Mouse (Mus musculus) urinary bladder, adult 18-20 months (tissue): ENCODE results near the gene Pip5k1b.

Experiments
- DNase-seq, 2 experiments: peaks; one replicate each; pipeline ENCODE4 v3.0.0; 2022; ENCODE audit warnings: low spot score in 2 of 2, mixed read lengths in 2 of 2

Pip5k1b gene

GRCm38 (mm10) chr19:24416975-24417658, 138.6 kb downstream of the Pip5k1b start:
- no peak for DNase-seq

DNA sequence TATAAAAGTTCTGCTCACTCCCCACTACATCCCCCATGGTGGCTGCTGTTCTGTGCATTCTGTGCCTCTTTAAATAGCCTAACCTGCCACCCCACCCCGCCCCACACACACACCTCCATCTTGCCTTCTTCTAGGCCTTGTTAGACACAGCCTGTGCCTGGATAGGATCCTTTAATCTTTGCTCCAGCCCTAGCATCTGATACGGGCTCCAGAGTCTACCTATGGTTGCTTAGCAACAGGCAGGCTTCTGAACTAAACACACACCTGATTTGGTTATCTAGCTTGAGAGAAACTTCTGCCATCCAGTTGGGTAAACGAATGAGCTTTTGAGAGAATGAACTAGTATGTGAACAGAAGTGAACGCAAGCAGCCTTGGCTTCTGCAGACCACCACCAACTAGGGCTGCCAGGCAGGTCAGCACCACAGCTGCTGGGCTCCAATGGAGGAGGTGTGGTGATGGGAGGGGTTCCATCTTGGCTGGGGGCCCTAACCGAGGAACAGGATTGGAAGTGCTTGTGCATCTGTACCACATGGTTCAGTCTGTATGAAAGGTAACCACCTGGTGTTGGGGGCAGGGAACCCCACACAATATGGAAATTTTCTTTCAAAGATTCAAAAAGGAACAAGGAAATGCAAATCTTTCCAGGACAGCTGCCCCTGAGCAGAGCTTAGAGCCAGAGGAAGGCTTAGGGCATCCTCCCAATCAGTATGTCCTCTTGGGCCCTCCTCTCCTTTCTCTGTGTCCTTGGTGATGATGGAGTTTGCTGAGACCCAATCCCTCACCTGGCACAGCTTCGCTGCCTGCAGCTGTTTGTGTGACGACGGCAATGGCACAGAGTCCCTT, 139.7 kb downstream of the Pip5k1b start:
- DNase-seq: no peak

DNA sequence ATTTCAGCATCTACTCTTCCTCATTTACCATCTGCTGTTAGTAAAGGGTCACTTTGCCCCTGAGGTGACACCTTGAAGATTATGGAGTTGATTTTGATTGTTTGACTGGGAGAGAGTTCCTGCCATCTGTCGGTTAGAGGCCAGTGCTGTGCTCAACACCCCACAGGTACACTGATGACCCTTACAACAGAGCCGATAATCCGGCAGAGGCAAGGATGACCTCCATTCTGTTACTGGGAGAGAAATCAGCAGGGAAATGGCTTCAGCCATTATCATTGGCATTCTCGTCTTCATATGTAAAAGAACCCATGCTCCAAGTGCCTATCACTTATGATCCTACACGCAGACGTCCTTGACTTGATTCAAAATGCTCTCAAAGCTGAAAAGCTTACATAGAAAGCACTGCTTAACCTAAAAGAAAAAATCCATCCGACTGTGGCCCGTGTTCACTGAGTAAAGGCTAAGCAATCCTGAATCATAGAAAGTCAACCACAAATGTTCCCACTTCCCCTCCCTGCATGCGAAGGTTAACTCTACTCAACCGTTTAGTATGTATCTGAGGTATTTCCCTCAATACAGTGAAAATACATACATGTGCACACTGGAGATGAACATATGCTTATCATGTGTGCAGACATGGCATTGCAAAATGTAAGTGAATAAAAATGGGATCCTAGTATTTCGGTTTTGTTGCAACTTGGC, 146.7 kb downstream of the Pip5k1b start:
- no peak for DNase-seq

GRCm38 (mm10) chr19:24404716-24405115, 151.0 kb downstream of the Pip5k1b start:
- DNase-seq: no peak

DNA sequence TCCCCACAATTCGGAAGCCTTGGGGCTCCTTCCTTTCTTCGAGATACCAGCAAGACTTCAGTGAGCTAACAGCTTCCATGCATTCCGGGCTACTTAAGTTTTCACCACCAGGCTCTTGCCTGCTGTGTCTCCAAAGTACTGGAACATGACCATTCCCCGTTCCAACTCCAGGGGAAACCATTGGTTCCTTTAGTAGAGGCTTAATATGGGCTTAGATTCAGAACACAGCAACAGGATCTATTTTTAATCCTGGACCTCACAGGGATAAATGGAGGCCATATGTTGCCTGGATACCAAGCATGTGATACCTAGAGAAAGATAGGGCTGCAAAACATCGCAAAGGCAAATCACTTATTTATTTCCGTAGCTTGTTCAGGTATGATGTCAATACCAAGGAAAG, 152.4 kb downstream of the Pip5k1b start:
- DNase-seq: no peak

DNA sequence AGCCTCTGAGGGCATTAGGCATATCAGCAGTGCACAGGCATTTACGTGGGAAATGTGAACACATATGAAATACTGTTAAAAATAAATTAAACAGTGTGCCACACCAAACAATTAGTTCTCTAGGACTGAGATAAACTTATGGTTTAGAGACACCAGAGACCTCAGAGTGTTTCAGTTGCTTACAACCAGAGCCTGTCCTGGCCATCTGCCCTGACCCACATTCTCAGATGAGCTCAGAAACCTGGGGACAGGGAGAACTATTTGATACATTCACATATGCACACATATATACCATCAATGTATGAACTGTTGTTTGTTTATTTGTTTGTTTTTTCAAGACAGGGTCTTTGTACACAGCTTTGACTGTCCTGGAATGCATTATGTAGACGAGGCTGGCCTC, 161.8 kb downstream of the Pip5k1b start:
- DNase-seq: no peak

DNA sequence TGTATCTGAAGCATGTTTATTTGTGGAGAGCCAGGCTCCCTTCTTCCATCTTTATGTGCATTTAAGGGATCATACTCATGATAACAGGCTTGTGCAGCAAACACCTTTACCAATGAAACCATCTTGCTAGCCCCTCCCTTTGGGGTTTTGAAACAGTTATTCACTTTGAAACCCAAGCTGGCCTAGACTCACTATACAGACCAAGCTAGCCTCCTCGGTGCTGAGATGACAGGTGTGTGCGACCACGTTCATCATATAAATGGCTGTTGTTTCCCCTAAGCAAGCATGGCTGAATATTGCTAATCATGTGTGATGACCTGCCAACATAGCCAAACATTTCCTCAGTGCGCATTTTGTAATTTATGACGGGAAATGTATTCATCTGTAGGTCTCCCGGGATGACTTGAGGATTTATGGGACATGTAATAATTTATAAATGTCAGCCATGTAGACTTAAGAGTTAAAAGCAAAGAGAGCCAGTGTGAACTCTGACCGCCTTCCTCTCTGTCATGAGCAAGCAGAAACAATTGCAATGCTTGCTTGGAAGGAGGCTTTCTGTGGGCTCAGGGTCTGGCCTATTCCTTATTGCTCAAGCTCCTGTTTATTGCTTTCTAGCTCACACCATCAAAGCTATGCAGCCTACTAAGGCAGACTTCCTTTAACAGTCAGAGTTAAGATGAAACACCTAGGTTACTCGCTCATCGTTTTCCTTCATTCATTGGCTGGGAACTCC, 164.0 kb downstream of the Pip5k1b start:
- DNase-seq: no peak

DNA sequence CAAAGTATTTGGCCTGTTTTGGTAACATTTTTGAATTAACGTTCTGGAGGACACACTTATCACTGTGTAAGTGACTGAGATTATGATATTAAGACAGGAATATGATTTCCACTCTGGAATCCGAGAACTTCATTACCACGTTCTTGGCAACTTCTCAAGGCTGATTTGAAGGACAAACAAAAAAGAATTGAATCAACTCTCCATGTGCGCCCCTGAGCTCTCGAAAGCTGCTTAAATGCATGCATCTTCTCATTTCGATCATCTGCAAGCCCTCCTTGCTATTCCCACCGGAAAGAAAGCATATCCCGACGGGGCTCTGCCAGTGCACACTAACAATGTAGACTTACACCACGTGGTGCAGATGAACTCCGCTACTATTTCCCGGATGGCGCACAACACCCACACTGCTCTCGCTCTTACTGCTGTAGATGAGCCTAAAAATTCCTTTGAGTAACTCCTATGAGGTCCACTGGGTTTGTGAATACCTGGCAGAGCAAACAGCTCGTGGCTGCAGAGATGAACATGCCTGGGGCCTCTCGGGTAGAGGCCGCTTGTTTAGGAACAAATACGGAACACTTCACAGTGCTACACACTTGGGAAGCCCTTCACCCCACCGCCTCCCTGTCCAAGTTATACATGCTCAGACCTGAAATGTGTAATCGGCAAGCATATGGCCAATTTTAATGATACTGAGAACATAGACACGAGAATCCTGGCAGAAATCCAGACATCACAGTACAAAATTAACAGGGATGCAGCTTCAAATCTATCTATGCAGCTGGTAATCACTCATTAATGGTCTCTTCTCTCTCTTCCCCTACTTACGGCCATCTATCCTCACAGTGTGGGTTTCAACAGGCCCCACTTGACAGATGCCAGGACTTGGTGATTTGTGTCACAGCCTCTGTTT, 168.5 kb downstream of the Pip5k1b start:
- DNase-seq: no peak

DNA sequence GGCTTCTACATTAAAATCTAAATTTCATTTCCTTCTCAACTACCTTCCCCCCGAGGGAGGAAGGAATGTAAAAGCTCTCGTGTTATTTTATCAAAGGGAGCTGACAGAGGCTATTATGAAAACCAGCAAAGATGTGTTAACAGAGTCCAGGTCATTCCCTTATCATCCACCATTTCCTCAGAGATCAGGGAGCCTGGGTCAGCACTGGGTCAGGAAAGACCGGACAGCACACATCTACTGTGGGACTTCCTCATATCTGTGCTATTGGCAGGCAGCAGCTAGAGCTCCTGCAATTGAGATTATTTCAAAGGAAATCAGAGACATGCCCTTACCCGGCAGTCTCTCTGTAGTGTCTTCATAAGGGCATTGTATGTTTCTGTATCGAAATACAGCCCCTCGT, 177.2 kb downstream of the Pip5k1b start:
- DNase-seq: no peak

GRCm38 (mm10) chr19:24371763-24372640, 183.7 kb downstream of the Pip5k1b start:
- DNase-seq: no peak

DNA sequence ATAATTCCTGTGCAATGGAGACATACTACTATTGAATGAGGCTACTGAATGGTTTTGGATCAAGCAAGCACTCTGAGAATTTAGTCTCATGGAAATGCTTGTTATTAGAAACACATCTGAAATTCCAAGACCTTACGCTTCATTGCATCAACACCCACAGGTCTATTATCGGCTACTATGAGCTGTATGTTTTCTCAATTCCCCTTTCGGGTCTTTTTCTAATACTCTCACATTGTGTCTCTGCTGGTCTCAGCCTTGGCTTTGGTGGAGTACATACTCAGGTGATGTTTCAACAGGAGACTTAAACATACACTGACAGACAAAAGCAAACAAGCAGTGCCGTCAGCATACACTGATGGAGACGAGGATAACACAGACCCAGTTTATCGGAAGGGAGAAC, 187.3 kb downstream of the Pip5k1b start:
- no peak for DNase-seq

DNA sequence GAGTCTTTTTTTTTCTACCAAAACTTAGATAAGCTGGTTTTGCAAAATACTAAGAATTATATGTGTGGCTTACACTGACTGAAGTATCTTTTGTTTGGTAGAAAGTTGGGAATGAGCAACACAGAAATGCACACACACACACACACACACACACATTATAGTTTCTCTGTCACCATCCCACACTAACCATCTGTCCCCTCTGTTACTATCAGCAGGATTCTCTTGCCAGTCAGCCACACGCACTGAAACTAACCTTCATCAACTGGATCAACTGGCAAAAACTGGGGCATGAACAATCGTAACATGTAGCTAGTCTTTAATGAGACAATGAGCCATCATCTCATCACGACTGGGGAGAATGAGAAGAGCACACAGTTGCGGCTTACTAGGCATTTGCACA, 187.9 kb downstream of the Pip5k1b start:
- no peak for DNase-seq

GRCm38 (mm10) chr19:24366747-24367146, 188.9 kb downstream of the Pip5k1b start:
- no peak for DNase-seq

- no peak for DNase-seq
Observed at GRCm38 (mm10) chr19:24362626-24363321, 192.9 kb downstream of the Pip5k1b start.

DNA sequence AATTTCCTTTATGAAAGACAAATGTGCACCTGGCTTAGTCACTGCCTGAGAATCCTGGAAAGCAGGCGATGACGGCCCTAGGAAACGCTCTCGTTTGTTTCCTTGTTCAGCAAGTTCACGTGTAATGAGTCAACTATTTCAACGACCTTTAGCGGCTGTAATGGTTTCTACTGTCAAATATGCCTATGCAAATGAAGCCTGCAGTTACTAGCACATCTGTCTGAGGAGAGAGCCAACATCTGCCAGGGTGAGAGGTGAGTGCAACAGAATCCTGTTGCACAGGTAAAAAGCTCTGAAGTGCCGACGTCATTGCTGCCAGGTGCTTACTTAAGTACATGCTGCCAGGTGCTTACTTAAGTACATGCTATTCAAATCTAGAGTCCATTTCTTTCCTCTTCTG, 196.4 kb downstream of the Pip5k1b start:
- peak in 1 of 2 experiments; percentile 9 for DNase-seq

DNA sequence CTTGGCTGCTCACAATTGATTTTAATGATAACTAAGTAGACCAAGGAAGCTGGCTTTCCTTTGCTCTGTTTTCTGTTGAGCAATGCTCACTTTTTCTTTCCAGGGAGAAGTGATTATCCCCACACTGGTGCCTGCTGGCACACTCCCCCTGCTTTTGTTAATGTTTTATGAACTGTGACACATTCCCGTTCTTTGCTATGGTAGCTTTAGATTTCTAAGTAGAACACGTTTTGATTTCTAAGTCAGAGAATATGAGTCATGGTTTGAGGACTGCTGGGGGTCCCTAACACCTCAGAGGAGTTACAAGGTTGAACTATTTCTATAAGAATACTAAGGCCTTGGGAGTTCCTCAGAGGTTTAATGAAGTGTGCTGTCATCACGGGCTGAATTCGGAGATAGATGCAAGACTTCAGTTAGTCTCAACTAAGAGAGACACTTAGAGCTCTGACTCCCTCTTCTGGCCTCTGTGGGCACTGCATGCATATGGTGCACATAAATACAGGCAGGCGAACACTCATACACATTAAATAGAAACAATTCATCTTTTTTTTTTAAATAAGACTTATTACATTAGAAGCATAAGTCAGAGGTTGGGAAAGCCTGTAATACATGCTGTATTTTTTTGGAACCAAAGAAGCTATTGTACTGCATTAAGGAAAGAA, 203.2 kb downstream of the Pip5k1b start:
- no peak for DNase-seq

DNA sequence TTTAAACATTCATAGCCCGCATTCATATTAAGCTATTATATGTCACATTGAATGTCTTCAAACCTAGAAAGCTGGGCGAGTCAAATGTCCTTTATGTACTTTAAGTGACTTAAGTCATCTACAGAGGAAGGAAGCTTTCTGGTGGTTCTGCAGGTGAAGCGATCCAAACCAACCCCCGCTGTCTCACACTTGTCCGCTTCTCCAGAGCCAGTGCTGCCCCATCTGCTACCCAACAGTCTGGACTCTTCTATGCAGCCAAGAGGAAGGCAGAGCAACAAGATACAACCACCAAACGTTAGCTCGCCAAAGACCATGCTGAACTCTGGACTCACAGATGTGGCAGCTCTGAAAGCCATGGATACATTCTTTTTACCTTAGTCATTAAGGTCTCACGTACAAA, 211.2 kb downstream of the Pip5k1b start:
- DNase-seq: no peak

DNA sequence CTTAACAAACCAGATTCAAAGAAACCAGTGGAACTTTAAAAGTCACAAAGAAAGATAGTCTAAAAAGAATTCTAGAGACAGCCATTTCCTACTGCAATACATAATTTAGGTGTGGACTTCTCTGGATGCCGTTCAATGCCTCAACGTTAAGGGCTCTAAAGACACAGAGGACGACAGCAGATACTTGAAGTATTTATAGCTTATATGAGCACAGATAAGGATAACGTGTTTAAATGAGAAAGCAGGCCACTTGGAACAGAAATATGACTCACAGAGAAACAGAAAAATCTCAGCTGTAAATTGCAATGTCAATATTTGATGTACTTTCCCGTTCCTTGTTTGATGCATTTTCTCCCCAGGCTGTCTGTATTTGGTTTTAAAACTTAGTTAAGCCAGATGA, 212.9 kb downstream of the Pip5k1b start:
- no peak for DNase-seq
